Mouse (Mus musculus) monocyte, adult 5-6 weeks (primary cell): Measurements from ENCODE around the gene Ces2a. TPM values are rescaled to one million over a fixed set of nuclear protein-coding genes. Genes with fewer than 3 reads are reported as not detected.

Experiments
- total RNA-seq: library from RNA; stranded (forward); fragments of 200-1000, 200-491, 200-594 nt; gene quantifications from 3 replicates; pipeline ENCODE4 v1.2.3, GENCODE M21; 2017

Ces2a gene
- total RNA-seq, 1 experiment from 2014 or later: not detected

Other genes with a start within 250 kb of the Ces2a start
- gene Terb1, start 224.1 kb upstream of the Ces2a start, total RNA-seq: 0.21 TPM in 1 of 3 replicates, not detected in the others
- 103 to 118 TPM (median 115 TPM) in 3 replicates for gene Nae1, start 199.4 kb upstream of the Ces2a start, total RNA-seq
- gene Car7, start 199.3 kb upstream of the Ces2a start, total RNA-seq: 1.3 to 3.6 TPM (median 3.3 TPM) in 3 replicates
- gene Pdp2, start 142.6 kb upstream of the Ces2a start, total RNA-seq: 3.4 to 6.1 TPM (median 5.0 TPM) in 3 replicates
- not detected in 3 replicates for gene Cdh16, start 109.6 kb upstream of the Ces2a start, total RNA-seq
- 12.6 to 19.0 TPM (median 14.8 TPM) in 3 replicates for gene Rrad, start 102.7 kb upstream of the Ces2a start, total RNA-seq
- gene Ciao2b, start 92.0 kb upstream of the Ces2a start, total RNA-seq: 20.6 to 41.4 TPM (median 36.8 TPM) in 3 replicates
- not detected in 3 replicates for gene Ces2b, start 97.6 kb downstream of the Ces2a start, total RNA-seq
- gene Ces2c, start 113.1 kb downstream of the Ces2a start, total RNA-seq: 1.6 TPM in 1 of 3 replicates, not detected in the others
- not detected in 3 replicates for gene Ces2e, start 192.3 kb downstream of the Ces2a start, total RNA-seq
- gene Ces2f, start 213.4 kb downstream of the Ces2a start, total RNA-seq: not detected in 3 replicates
- gene Ces2g, start 227.7 kb downstream of the Ces2a start, total RNA-seq: not detected in 3 replicates